Mouse (Mus musculus): ENCODE results near the gene Shcbp1. TPM values are rescaled to one million over a fixed set of nuclear protein-coding genes. Genes with fewer than 3 reads are reported as not detected.
"Not testable (repeated sequence)": the region's sequence is repeated elsewhere in the genome, so short reads cannot be mapped to it uniquely, and the experiment has no call there.

Shcbp1 gene
- polyA plus RNA-seq, 1 experiment from 2014 or later, result 60.9 TPM

DNA sequence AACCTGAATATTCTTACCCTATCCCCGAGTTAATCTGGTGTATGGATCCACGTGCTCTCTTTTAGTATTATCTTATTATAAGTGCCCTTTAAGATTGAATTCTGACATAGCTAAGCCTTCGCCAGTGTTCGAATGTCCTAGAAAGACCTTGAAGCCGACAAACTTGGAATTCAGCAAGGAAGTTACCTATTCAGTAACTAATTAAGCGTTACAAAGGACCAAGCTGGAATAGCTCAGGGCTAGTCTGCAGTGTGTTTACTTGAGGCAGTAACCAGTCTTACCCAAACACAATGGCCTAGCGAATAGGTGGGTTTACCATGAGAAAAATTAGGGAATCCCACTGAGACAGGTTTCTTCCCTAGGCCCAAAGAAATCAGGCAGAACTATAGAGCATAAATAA, 71.5 kb downstream of the Shcbp1 start:
- H3K27ac ChIP-seq (ENCODE audit: low read length); ATAC-seq (ENCODE audit: insufficient read depth, low FRiP score); H3K9ac ChIP-seq (ENCODE audit: low read length); H3K36me3 ChIP-seq (ENCODE audit: control insufficient read depth, insufficient read depth, low read length); H3K4me1 ChIP-seq (ENCODE audit: control insufficient read depth, insufficient read depth, low read length); H3K4me3 ChIP-seq (replicated peaks; ENCODE audit: low read length); H3K4me2 ChIP-seq (ENCODE audit: low read depth, low read length); H3K9me3 ChIP-seq (replicated peaks; ENCODE audit: control insufficient read depth, low read length); H3K27me3 ChIP-seq (ENCODE audit: control insufficient read depth, insufficient read depth, low read length): not testable (repeated sequence)
- 79% methylated on average over 7 of the region's 7 CpGs for WGBS

DNA sequence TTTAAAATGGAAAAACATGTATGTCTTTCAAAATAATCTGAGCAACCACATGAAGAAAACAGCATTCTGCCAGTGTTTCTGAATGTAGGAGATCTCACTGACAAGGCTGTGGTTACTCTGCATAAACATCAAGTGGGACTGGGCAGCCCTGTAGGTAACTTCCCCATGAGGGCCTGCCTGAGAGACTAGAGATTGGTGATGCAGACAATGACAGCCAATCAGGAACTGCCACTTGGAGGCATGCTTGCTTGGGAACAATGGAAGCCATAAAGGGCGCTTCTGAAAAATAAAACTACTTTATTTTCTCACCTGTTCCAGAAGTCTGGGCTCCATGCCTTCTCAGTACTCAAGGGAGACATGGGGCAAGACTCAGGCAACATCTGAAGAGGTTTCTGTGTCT, 87.7 kb downstream of the Shcbp1 start:
- no peak overlapping the region for H3K27ac ChIP-seq (ENCODE audit: low read length)
- no peaks in the 10 kb centered on the region for H3K36me3 ChIP-seq (ENCODE audit: control insufficient read depth, insufficient read depth, low read length)
- no peak for ATAC-seq (ENCODE audit: insufficient read depth, low FRiP score)
- no peak overlapping the region for H3K4me3 ChIP-seq (replicated peaks; ENCODE audit: low read length)
- no peaks in the 10 kb centered on the region for H3K9me3 ChIP-seq (replicated peaks; ENCODE audit: control insufficient read depth, low read length)
- H3K9ac ChIP-seq (ENCODE audit: low read length), result no peak overlapping the region
- 45% methylated on average over 1 of the region's 1 CpGs for WGBS
- H3K27me3 ChIP-seq (ENCODE audit: control insufficient read depth, insufficient read depth, low read length), result no peaks in the 10 kb centered on the region
- no peaks in the 10 kb centered on the region for H3K4me1 ChIP-seq (ENCODE audit: control insufficient read depth, insufficient read depth, low read length)
- no peak overlapping the region for H3K4me2 ChIP-seq (ENCODE audit: low read depth, low read length)

Other genes starting within 250 kb of the Shcbp1 start
- gene Zfp958, start 166.4 kb downstream of the Shcbp1 start, polyA plus RNA-seq (2015; fragmentation: Nextera tagmentation; extraction: Ambion mirVana), result 10.5 and 14.2 TPM in 2 replicates

Measured in stomach, embryonic 16.5 days (tissue).